Mouse (Mus musculus): Measurements from ENCODE around the gene Lcor. TPM values are rescaled to one million over a fixed set of nuclear protein-coding genes. Genes with fewer than 3 reads are reported as not detected.
A peak's percentile ranks its signal among the peaks of the same experiment; 100 is the strongest.

Lcor gene
- polyA plus RNA-seq, 1 experiment: 3.5 TPM

DNA sequence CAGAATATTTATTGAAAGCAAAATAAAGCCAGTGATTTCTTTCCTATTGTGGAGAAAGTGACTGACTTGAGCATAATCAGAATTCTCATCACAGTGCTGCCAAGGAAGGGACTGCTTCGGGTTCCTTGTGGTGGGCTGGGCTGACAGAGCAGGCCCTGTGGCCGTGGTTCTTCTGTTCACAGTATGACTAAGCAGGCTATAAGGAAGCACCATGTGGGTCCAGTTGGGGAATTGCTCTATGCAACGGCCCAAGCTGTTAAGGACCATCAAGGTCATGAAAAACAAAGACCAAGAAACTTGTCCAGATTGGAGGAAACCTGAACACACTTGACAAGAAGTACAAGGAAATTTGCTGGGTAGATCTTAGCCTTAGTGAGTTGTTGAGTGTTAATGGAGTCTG, 16.0 kb upstream of the Lcor start:
- Histone ChIP-seq H3K27ac (ENCODE audit: insufficient read depth, low read length) (no peak overlapping the region), H3K4me3 (ENCODE audit: insufficient read depth, low read length) (no peak overlapping the region), H3K4me1 (ENCODE audit: control insufficient read depth, insufficient read depth, low read length) (no peaks in the 10 kb centered on the region)
- TF ChIP-seq CTCF (IDR thresholded peaks at IDR 0.05; ENCODE audit: extremely low read depth, insufficient read depth, low read length): no peak
- no peak for TF ChIP-seq POLR2A (IDR thresholded peaks at IDR 0.05; ENCODE audit: extremely low read depth, insufficient read depth, low read length)

DNA sequence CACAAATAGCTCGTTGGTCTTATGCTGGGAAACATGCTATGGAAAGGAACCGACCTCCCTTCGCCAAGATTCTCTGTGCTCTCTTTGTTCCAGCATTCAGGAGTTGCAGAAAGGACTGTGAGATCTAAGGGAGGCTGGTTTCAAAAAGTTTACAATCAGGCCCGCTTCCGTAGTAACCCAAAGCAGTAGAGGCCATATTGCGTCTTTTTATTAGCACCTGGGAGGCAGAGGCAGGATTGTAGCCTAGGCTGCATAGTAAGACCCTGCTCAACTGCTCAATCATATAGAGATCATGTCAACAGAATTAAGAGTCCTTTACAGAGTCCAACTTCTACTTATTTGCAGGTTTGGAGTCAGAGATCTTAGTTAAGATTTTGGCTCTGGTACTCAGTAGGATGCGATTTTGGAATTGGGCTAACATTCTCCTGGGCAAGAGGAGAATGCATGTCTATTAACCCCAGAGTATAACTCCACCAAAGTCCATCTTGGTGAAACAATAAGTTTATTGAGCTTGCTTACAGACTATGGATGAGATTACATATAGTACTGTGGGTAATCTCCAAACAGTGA, 8.8 kb upstream of the Lcor start:
- H3K4me3 ChIP-seq (ENCODE audit: insufficient read depth, low read length): no peak overlapping the region
- H3K4me1 ChIP-seq (ENCODE audit: control insufficient read depth, insufficient read depth, low read length): no peaks in the 10 kb centered on the region; the same call in 1 of the 2 replicates
- TF ChIP-seq CTCF (IDR thresholded peaks at IDR 0.05; ENCODE audit: extremely low read depth, insufficient read depth, low read length): no peak
- TF ChIP-seq POLR2A (IDR thresholded peaks at IDR 0.05; ENCODE audit: extremely low read depth, insufficient read depth, low read length): no peak
- H3K27ac ChIP-seq (ENCODE audit: insufficient read depth, low read length): no peak overlapping the region

DNA sequence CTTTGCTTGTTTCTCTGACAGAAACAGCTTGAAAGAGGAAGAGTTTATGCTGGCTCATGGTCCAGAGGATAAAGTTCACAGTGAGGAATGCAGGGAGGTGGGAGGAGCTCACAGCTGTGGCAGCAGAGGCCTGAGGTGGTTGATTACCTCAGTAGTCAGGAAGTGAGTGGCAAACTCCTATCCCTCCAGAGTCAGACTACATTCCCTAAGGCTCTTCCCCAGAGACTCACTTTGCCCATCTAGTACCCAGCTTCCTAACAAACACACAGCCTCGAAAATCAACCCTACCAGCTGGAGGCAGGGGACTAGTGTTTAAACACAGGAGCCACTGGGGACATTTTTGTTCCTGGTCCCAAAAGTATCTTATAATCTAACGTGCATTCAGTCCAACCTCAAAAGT, 7.5 kb upstream of the Lcor start:
- Histone ChIP-seq H3K4me3 (ENCODE audit: insufficient read depth, low read length) (no peak overlapping the region), H3K27ac (ENCODE audit: insufficient read depth, low read length) (no peak overlapping the region), H3K4me1 (ENCODE audit: control insufficient read depth, insufficient read depth, low read length) (no peaks in the 10 kb centered on the region; the same call in 1 of the 2 replicates)
- no peak for TF ChIP-seq CTCF (IDR thresholded peaks at IDR 0.05; ENCODE audit: extremely low read depth, insufficient read depth, low read length)
- TF ChIP-seq POLR2A (IDR thresholded peaks at IDR 0.05; ENCODE audit: extremely low read depth, insufficient read depth, low read length): no peak

- peaks cover 2% of the 10 kb centered on the region; the same call in 1 of the 2 replicates for H3K4me1 ChIP-seq (ENCODE audit: control insufficient read depth, insufficient read depth, low read length)
- no peak overlapping the region for H3K4me3 ChIP-seq (ENCODE audit: insufficient read depth, low read length)
- H3K27ac ChIP-seq (ENCODE audit: insufficient read depth, low read length): no peak overlapping the region
- TF ChIP-seq POLR2A (IDR thresholded peaks at IDR 0.05; ENCODE audit: extremely low read depth, insufficient read depth, low read length) (no peak), CTCF (IDR thresholded peaks at IDR 0.05; ENCODE audit: extremely low read depth, insufficient read depth, low read length) (no peak)
Observed at GRCm38 (mm10) chr19:41476530-41477249, 5.7 kb upstream of the Lcor start.

GRCm38 (mm10) chr19:41481030-41481886, 1.2 kb upstream of the Lcor start:
- TF ChIP-seq POLR2A (IDR thresholded peaks at IDR 0.05; ENCODE audit: extremely low read depth, insufficient read depth, low read length) (no peak), CTCF (IDR thresholded peaks at IDR 0.05; ENCODE audit: extremely low read depth, insufficient read depth, low read length) (peak; percentile 53; the same call in 1 of the 2 replicates)
- peak overlapping the region; percentile 19; the same call in 1 of the 2 replicates for H3K4me3 ChIP-seq (ENCODE audit: insufficient read depth, low read length)
- peaks cover 6% of the 10 kb centered on the region; the same call in 1 of the 2 replicates for H3K4me1 ChIP-seq (ENCODE audit: control insufficient read depth, insufficient read depth, low read length)
- H3K27ac ChIP-seq (ENCODE audit: insufficient read depth, low read length): no peak overlapping the region

DNA sequence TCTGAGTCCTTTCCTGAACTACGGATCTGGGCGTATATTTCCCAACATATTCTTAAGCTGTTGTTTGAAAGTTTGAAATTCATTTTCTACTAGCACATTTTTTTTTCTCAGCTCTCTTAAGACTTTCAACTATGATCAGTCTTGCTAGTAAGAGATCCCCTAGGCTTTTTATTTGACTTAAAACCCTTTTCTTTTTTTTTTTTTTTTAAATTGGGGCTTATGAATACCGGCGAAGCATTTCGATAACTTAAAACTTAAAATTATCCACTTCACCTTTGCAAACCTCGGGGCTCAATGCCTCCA, 599 bp upstream of the Lcor start:
- H3K27ac ChIP-seq (ENCODE audit: insufficient read depth, low read length): peak overlapping the region; percentile 36; the same call in 1 of the 2 replicates
- TF ChIP-seq POLR2A (IDR thresholded peaks at IDR 0.05; ENCODE audit: extremely low read depth, insufficient read depth, low read length) (no peak), CTCF (IDR thresholded peaks at IDR 0.05; ENCODE audit: extremely low read depth, insufficient read depth, low read length) (no peak)
- peak overlapping the region; percentile 97 for H3K4me3 ChIP-seq (ENCODE audit: insufficient read depth, low read length)
- peaks cover 7% of the 10 kb centered on the region; the same call in 1 of the 2 replicates for H3K4me1 ChIP-seq (ENCODE audit: control insufficient read depth, insufficient read depth, low read length)

DNA sequence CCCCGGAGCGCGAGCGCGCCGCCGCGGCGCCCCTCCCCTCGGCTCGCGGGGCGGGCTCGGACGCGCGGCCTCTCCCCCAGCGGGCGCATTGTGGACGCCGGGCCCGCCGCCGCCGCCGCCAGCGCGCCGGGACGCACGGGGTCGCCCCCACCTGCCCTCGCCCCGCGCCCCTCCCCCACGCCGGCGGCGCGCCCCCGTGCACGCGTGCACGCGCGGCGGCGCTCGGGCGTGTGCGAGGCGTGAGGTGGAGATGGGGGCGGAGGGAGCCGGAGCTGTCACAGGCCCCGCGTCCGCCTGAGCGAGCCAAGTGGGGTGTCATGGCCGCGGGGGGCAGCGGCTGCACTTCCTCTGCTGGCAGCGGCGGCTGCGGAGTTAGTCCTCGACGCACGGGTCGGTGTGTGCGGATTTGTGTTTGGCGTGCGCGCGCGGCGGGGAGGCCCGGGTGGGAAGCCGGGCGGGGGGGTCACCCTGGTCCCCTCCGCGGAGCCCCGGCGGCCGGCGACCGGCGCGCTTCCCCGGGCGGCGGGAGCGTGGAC, 540 bp downstream of the Lcor start:
- H3K4me1 ChIP-seq (ENCODE audit: control insufficient read depth, insufficient read depth, low read length): peaks cover 7% of the 10 kb centered on the region; the same call in 1 of the 2 replicates
- peak overlapping the region; percentile 98 for H3K27ac ChIP-seq (ENCODE audit: insufficient read depth, low read length)
- peak overlapping the region; percentile 97 for H3K4me3 ChIP-seq (ENCODE audit: insufficient read depth, low read length)
- TF ChIP-seq POLR2A (IDR thresholded peaks at IDR 0.05; ENCODE audit: extremely low read depth, insufficient read depth, low read length) (no peak), CTCF (IDR thresholded peaks at IDR 0.05; ENCODE audit: extremely low read depth, insufficient read depth, low read length) (no peak)

DNA sequence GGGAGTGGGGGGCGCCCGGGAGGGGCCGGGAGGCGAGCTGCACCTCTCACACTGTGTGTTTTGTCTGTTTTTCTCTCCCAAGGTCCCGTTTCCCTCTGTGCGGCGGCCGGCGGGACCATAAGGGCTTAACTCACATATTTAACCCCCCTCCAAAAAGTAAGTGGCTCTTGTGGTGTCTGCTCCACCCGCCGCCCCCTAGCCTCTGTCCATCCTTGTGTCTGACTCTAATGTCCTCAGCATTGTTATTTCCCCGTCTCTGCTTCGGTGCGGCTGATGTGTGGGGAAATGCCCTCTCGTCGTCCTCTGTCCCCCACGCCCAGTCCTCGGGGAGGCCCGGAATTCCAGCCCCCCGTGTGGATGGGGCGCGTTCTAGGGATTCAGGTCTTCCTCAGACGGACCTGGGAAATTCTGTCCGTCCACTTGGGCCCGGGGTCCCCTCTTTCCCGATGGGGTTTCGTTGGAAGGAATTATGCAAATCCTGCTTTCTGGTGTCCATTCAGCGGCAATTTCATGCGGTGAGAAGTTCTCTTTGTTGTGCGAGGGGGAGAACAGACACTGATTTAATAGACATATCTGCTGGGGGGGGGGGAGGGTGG, 1.1 kb downstream of the Lcor start:
- H3K27ac ChIP-seq (ENCODE audit: insufficient read depth, low read length): peak overlapping the region; percentile 98; the same call in 1 of the 2 replicates
- TF ChIP-seq POLR2A (IDR thresholded peaks at IDR 0.05; ENCODE audit: extremely low read depth, insufficient read depth, low read length) (no peak), CTCF (IDR thresholded peaks at IDR 0.05; ENCODE audit: extremely low read depth, insufficient read depth, low read length) (no peak)

GRCm38 (mm10) chr19:41484361-41484760, 1.9 kb downstream of the Lcor start:
- peak overlapping the region; percentile 97 for H3K4me3 ChIP-seq (ENCODE audit: insufficient read depth, low read length)
- H3K27ac ChIP-seq (ENCODE audit: insufficient read depth, low read length): no peak overlapping the region
- peaks cover 7% of the 10 kb centered on the region; the same call in 1 of the 2 replicates for H3K4me1 ChIP-seq (ENCODE audit: control insufficient read depth, insufficient read depth, low read length)
- no peak for TF ChIP-seq POLR2A (IDR thresholded peaks at IDR 0.05; ENCODE audit: extremely low read depth, insufficient read depth, low read length)
- no peak for TF ChIP-seq CTCF (IDR thresholded peaks at IDR 0.05; ENCODE audit: extremely low read depth, insufficient read depth, low read length)

More for the DNA sequence above, 1.1 kb downstream of the Lcor start:
- Histone ChIP-seq H3K4me3 (ENCODE audit: insufficient read depth, low read length) (peak overlapping the region; percentile 97), H3K4me1 (ENCODE audit: control insufficient read depth, insufficient read depth, low read length) (peaks cover 7% of the 10 kb centered on the region; the same call in 1 of the 2 replicates)

Measured in cortical plate, adult 2 months (tissue).